Mouse (Mus musculus) kidney, adult 18-20 months (tissue): ENCODE measurements around the gene Stom.

ENCODE experiments used
- DNase-seq: peaks from one replicate; pipeline ENCODE4 v3.0.0; 2021

Gene Stom

DNA sequence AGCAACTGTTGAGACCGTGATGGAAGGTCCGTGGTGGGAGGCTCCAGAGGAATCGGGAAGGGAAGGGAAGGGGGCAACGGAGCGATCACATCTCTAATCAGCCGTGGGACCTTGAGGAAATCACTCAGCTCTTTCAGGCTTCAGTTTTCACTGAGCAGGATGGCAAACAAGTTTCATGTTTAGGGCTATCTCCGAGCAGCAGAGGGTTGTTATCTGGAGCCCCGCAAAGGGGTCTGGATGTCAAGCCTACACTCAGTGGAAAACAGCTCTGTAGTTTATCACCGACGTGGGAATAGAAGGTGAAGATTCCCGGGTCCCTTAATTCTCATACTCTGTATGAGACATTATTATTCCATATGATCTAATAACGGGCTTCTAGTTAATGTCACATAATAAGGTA, 18.4 kb downstream of the Stom start:
- DNase-seq: no peak

DNA sequence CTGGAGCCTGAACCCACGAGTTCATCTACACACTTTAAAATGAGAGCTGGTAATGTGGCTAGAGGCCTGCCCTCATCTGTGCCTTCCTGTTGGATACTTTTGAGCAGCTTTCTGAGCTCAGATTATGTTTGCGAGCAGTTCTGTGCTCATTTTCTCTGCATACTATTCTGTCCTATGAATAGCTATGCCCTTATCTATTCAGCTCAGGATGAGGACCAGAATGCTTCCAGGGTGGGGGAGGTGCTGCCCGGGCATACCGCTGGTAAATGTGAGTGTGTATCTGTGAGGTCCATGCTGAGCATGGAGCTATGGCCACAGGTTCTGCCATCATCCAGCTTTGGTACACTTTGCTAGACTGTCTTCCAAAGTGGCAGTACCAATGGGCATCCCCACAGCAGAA, 19.2 kb downstream of the Stom start:
- no peak for DNase-seq

DNA sequence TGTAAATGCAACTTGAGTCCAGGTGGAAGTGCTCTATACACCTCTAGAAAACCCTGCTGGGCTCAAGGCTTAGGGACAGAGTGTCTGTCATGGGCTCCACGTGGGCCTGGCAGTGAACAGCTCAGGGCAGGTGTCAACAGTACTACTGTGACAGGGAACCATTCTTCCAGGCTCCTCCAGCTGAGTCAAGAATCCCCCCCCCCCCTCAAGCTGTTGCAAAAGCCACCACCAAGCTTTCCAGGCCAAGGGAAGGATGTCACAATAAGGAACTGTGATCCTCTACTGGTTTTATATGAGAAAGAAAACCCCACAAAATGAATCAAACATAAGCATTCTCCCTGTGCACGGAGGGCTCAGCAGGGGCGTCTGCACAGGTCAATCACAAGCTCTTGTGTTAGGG, 22.5 kb downstream of the Stom start:
- DNase-seq: no peak

DNA sequence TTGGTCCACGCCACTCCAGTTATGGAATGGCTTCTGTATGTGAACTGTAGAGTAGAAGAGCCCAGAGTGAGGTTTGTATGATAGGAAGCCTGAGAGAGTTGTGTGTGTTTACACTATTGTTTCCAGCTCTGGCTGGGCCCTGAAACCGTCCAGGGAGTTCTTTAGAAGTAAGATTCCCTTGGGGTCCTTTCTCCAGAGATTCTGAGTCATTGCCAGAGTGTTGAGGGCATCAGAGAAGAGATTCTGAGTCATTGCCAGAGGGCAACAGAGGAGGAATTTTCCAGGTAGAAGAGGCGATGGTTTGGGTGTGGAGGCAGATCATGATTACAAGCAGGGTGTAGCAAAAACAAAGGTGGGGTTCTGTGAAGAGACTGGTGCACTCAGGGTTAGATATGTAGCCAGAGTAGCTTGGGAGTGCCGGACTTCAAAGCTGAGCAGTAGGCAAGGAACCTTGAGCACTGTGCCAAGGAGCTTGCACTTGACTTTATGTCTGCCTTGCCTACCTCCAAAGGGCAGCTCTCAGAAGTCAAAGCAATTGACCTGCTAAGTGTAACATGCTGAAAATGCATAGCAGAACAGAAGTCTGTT, 26.8 kb downstream of the Stom start:
- no peak for DNase-seq

DNA sequence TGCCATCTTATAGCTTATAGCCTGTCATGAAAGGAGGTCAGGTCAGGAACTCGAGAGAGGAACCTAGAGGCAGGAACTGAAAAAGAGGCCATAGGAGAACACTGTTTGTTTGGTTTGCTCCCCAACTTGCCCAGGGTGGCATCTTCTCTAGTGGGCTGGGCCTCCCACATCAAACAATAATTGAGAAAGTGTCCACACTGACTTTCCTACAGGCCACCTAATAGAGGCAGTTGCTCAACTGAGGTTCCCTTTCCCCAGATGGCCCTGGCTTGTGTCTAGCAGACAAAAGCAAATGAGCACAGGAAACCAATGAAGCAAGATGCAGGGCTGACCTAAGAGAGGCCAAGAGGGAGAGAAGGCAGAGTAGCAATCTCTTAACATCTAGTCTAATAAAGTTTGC, 28.6 kb downstream of the Stom start:
- no peak for DNase-seq

DNA sequence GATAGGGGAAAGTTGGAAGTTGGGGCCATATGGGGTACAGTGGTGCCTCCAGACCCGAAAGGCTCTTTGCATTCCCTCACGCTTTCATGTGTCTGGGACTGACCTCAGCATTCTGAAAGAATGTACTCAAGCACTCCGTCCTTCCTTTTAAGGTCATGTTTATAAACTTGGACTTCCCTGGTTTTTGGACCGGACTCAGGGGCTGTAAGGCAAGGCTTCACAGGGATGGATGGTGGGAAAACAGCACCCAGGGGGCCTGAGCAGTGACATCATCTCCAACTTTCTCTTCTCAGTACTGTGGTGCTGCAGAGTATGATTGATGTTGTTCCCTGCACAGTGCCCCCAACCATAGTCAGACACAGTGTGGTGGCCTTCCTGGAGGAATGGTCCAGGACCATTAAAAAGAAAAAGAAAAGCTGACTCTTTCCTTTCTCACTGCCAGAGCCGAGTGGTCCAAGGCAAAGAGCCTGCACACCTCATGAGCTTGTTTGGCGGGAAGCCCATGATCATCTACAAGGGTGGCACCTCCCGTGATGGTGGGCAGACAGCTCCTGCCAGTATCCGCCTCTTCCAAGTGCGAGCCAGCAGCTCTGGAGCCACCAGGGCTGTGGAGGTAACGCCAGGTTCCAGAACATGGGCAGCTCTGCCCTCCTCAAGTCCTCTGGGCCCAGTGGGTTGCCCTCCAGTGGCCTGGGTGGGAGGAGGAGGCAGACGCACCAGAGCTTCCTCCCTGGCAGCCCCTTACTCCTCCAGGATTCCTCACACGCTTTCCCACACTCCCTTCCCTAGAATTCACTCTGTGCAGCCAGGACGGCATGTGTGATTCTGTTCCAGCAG, 34.5 kb downstream of the Stom start:
- DNase-seq: no peak

DNA sequence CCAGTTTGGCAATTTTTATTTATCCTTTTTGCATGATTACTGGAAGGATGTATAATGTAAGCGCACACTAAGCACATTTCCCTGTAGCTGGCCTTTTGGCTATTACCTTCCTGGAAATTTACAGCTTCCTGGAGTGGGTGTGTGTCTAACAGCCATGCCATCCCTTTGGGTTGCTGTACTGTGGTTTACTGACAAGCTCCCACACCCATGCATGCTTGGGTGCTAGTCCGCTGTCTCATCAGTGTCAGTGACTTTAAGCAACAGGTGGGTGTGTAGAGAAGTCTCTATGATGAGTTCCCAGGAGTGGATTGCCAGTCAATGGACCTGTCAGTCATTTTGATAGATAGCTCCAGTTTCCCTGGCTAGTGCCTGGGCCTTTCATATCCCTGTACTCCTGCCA, 37.3 kb downstream of the Stom start:
- DNase-seq: no peak

DNA sequence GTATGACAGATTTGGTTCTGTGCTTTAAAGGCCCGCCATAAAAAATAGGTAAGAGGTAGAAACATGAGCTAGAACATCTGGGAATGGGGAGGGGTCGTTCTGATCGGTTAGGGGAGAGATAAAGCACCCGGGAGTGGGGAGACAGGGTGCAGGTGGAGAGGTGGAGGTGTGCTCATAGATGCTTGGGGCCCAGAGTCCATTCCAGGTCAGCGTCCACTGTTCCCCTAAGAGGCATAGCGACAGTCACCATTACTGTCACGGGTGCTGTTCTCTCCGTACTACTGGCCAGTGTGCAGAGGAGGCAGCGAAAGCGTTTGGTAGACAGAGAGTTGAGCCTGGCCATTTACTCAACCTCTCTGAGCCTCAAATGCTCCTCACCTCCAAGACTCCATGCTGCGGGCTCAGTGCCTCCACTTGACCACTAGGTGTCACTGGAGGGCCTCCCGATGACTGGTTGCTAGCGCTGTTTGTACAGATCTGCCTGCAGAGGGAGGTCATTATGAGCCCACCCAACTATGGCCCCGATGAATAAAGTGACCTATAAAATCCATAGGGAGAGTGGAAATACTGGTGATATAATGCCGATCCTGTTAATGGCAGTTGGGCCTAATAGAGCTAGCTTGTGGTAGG, 39.0 kb downstream of the Stom start:
- peak; percentile 78 for DNase-seq

DNA sequence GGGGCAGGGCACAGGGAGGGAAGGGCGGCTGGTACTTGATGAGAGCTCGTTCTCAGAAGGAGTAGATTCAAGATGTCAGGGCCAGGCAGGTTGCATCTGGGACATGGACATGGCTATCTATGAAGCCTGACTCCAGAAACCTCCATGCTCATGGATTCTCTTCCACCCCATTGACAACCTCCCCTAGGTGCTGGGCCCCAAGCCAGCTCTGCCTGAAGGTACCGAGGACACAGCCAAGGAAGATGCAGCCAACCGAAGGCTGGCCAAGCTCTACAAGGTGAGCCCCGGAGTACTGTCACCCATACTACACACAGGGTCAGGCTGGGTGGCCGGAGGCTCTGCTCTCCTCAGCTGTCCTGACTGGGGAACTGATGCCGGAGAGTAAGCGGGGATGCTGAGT, 43.5 kb downstream of the Stom start:
- no peak for DNase-seq

DNA sequence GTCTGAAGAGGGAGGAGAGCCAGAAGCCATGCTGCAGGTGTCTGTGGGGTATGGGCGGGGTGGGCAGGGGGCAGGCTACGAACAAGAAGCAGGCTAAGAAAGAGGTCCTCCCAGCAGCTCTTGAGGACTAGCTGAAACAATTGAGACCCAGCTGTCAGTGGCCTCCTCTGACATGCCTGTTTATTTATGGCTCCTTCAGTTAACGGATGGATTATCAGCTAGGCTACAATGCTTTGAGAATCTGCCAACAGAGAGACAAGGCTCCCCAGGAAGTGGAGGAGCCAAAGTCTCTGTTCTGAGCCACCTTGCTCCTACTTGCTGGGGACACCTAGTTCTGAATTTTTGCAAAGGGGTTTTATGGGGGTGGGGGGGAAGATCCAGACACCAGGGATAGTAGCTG, 44.1 kb downstream of the Stom start:
- DNase-seq: no peak

DNA sequence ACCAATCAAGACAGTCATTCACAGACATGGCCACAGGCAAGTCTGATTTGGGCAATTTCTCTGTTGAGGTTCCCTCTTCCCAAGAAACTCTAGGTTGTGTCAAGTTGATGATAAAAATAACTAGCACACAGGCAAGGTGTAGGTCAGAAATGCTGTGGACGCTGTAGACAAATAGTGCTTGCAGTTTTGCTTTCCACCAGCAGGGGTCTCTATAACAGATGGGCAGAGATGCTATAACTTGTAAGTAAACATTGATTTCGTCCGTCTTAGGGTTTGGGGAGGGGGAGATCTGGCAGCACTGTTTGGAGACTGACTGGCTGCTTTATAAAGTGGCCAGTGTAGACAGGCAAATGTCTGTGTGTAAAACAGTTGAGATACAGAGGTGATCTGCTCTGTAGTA, 44.9 kb downstream of the Stom start:
- DNase-seq: peak; percentile 54

DNA sequence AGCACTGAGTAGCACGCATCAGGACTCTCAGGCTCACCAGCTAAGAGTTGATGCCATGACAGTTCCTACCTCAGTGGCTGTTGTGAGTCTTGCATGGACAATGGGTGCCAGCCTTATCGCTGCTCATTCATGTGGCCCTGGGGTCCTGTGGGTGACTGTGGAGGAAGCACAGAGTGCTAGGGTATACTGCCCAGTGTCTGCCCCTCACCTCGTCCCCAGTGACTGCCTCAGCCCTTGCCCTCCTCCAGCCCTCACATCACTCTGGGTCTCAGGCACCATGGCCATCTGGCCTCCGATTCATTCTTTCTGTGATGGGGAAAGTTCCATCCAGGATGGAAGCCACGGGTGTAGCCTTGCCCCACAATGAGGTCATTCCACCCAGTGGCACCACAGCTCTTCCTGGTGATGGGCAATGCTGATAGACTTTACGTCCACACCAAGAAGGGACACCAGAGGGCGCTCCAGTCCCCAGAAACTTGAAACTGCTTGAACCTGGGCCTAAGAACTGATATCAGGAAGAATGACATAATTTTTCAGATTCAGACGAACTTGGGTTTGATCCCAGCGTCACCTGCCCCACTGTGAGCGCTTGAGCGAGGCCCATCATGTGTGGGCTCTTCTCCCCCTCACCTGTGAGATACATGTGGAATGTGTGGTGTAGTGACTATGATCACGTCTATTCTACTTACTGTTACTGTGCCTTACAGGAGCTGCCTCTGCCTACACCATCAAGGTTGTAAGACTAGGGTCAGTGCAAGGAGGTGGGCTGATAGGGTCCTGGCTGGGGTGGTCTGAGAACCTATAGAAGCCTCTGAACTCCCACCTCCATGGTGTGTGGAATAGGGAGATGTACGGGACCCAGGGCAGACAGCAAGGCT, 47.8 kb downstream of the Stom start:
- peak; percentile 84 for DNase-seq

DNA sequence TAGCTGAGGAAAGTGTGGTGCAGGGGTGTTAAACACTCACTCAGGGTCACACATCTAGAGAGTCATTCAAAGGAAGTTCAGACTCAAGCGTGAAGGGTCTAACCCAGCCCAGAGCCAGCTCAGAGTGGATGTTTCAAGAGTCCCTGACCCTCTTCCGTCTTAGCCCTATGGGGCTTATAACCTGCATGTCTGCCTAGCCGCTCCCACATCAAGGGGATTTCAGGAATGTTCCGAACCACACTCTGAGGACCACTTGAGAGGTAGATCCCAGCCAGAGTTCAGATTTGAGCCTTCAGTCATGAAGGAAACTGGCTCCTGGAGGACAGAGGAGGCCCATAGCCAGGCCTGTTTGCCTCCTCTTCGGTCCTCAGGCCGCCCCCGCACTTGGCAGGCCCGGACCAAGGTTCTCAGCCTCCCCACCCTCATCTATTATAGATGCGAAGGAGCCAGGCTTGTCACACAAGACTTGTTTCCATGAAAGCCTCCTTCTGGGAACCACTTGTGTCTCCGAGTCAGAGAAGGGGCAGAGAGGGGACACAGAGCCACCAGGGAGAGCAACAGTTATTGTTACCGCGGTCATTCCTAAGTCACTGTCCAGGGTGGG, 49.7 kb downstream of the Stom start:
- DNase-seq: no peak

DNA sequence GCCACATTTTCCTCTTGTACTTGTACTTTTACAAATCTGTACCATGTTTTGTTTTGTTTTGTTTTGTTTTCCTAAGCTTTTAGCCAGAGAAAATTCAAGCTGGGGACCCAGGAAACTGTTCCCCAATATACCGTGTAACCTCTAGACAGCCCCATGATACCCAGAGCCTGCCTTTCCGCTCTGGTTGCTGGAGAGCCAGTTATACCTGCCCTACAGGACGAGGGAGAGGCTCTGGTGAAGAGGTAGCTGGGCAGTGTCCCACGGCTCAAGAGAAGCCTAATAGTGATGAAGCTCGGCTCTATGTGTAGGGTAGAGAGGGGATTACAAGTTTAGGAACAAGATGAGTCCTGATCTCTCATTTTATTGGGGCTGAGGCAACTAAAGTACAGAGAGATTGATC, 51.6 kb downstream of the Stom start:
- DNase-seq: no peak

DNA sequence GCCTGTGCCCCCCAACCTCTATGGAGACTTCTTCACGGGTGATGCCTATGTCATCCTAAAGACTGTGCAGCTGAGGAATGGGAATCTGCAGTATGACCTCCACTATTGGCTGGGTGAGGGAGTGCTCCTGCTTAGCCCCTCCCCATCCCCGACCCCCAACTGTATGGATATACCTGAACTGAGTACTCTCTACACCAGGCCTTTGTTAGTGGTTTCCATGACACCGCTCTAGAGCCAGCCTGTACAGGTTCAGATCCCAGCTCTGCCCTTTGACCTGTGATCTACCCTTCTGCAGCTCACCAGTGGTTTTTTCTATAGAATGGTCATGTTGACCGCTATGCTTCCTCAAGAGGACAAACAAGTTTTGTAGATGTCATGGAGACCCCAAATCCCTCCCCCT, 52.8 kb downstream of the Stom start:
- no peak for DNase-seq

DNA sequence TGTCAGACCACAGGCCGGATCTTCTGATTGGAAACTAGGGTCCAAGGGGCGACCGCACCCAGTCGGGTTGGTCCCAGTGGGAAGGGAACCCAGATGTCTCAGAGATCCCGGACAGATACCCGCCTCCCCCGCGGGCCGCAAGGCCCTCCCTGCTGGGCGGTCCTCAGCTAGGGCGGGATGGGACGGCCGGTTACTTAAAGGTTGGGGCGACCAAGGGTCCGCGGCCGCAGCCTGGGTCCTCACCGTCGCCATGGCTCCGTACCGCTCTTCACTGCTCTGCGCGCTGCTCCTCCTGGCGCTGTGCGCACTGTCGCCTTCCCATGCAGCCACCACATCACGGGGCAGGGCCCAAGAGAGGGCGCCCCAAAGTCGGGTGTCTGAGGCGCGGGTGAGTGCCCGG, 54.6 kb downstream of the Stom start:
- no peak for DNase-seq

DNA sequence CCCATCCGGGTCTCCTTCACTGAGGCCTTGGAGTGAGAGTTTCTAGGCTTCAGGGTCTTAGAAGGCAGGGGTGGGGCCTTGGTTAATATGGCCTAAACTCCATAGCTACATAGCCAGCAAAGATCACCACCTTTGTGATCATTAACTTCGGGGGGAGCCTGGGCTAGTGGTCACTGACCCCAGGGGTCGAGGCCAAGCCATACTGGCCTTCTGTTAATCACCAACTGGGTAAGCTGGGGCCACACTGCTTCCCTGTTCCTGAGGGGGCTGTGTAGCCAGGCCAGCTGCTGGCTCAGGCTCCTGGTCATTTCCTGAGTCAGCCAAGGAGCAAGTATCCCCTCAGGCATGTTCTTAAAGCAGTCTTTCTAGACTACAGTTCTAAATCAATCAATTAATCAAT, 56.8 kb downstream of the Stom start:
- DNase-seq: no peak

DNA sequence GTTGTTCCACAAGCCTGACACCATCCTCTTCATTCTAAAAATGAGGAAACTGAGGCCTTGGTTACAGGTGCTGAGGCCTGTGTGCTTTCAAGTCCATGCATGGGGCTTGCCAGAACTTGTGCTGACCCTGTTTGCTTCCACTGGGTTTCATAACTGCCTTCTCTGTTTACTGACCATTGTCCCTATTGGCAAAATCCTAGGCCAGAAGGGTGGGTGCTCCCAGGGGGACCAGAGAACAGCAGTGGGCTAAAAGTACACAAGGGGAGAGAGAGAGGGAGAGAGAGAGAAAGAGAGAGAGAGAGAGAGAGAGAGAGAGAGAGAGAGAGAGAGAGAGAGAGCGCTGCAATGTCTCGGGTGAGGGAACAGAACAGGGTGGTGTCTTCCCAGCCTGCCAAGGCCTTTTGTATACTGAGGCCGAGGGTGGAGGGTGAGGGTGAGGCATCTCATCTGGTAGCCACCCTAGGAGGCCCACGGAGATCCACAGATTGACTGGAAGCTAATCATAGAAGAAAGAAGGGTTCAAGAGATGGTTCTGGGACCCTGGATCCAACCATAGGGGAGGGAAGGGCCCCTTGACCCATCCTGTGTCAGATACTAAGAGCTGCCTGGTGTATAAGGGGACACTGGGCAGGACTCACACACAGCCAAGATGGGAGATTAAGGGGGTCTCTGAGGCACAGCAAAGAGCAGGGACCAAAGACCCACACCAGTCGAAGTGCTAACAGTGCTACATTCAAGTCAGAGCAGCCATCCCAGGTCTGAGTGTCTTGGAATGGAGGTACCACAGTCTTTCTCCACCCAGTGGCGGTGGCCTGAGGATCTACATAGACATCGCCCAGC, 58.2 kb downstream of the Stom start:
- no peak for DNase-seq

DNA sequence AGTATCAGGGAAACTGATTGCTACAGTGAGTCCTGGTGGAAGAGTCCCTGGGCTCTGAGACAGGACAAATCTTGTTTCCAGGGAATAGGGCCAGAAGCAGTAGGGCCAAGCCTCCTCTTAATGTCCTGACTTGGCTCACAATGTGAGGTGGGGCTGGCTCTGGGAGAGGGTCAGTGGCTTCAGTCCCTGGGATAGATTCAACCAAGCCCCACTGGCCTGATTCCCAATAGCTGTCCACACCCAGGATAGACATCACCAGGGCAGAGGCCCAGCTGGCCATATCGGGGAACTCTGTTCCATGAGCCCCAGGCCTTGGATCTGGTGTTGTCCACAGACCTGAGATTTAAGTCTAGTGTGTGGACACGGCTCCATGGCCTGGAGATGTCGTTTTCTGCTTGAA, 59.1 kb downstream of the Stom start:
- DNase-seq: no peak

DNA sequence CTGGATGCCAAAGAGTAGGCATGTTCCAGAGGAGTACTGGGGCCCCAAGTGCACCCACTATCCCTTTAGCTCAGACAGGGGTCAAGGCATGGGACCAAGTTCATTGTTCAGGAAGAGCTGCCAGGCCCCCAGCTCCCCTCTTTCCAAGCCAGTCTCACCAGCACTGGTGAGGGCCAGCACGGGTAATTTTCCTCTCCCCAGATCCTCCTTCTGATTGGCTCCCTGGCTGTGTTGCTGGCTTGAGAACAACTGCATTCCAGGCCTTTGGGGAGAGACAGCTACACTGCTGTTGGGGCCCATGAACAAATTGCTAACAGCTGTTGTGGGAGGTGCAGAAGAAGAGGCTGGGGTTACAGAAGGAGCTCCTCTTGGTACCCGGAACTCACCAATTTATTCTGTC, 63.2 kb downstream of the Stom start:
- DNase-seq: no peak

DNA sequence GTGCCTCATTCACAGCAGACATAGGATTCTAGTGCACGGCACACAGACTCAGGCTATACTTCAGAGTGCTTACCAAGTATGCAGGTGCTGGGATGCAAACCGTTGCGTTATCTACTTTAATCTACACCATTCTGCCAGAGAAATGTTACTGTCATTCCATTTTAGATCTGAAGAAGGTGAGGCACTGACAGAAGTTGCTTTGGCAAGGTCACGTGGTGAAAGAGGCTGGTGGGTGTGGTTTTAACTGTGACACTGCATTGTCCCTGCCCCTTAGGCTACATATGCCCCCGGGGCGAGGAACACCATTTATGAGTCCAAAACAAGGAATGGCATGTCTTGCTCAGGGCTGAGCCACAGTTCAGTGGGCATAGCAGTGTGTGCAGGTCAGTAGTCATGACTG, 63.9 kb downstream of the Stom start:
- DNase-seq: no peak

DNA sequence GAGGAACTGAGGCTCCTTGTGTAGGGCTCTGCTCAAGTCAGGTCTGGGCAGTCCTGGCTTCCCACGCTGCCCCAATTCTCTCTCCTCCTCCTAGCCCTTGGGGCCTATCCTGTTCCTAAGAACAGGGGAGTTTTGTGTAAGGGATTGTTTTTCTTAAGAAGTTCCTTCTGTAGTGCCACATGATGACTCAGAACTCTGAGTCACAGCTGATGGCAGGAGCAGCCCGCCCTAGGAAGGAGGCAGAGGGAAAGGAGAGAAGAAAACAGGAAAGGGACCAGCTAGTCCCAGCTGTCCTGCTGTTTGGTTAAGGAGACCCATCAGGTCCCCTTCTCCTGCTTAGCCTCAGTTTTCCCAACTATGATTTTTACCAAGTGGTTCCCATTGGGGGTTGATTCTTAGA, 65.0 kb downstream of the Stom start:
- no peak for DNase-seq
